Mouse (Mus musculus) frontal cortex, postnatal 10 days (tissue): ENCODE results near the gene 2610001J05Rik.
"Not testable (repeated sequence)": the region's sequence is repeated elsewhere in the genome, so short reads cannot be mapped to it uniquely, and the experiment has no call there.

Experiments
- DNase-seq, 2 experiments: peaks; one replicate each; pipeline ENCODE4 v3.0.0; 2022; ENCODE audit warnings: low spot score in 2 of 2, mixed read lengths in 1 of 2

Gene 2610001J05Rik

GRCm38 (mm10) chr6:13870919-13871624 lies at the start of gene 2610001J05Rik:
Gene 2610001J05Rik (minus strand): TSS chr6:13871518.
- peak; percentile 82 to 89 for DNase-seq

DNA sequence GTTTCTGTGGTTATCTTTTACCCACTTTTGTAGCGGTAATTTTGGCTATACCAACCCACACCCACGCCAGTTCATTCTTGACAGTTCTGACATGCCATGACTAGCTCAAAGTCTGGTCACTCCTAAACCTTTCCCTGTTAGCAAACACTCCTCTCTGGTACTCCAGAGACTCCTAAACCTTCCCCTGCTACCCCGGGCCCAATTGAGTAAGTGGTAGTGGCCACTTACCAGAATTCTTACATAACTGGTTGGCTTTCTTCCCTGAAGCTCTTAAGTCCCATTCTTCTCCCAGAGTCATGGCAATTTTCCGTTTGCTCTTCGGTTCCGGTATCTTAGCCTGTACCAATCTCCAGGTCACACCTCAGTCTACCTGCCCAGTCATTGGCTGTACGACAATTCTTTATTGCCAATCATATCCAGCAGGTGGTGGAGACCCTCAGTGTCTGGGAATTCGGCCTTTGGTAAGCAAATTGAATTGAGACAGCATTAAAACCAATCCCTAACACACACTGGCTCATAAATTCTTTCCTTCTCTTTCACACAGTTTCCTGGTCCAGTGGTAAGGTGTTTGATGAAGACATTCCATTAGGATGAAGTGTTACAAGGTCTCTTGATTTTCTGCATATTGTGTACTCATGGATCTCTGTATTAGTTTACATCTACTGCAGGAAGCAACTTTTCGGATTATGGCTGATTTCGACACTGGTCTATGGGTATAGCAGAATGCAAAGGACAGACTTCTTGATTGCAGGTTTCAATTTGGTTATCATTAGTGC lies 38.6 kb upstream of the 2610001J05Rik start:
- no peak for DNase-seq

DNA sequence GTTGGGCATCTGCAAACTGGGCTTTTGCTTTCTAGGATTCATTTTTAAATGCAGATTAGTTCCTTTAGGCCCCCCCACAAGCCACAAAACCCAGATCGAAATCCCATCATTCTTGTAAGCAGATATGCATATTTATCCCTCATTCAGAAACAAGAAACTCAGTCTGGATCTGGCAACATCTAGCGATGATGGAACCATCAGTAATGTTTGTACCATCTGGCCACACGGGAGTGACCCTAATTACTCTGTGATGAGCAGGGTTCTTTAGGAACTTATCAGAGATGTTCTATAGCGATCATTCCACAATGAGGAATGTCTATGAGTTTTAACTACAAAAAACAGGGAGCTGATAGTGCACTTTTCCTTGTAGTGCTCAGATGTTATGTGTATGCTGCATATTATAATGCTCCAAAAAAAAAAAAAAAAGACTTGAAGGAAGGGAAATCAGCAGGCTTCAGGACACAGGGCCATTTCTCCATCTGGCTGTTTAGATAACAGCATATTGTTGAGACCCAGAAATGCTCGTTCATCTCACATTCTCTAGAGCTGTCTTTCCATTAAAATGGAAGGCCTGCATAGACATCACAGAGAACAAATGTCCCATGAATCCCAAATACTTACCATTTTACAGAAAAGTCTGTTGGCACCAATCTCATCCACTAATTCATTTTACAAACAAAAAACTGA lies 31.8 kb upstream of the 2610001J05Rik start:
- no peak for DNase-seq

- no peak for DNase-seq
Observed at GRCm38 (mm10) chr6:13884877-13885592, 13.7 kb upstream of the 2610001J05Rik start.

GRCm38 (mm10) chr6:13882919-13883318 lies 11.6 kb upstream of the 2610001J05Rik start:
- DNase-seq, result no peak

- DNase-seq, result no peak
Observed at GRCm38 (mm10) chr6:13873959-13874358, 2.6 kb upstream of the 2610001J05Rik start.

- no peak for DNase-seq
Observed at GRCm38 (mm10) chr6:13872076-13872475, 758 bp upstream of the 2610001J05Rik start.

- DNase-seq, result no peak
Observed at GRCm38 (mm10) chr6:13871625-13871958, 274 bp upstream of the 2610001J05Rik start.

GRCm38 (mm10) chr6:13870289-13870741 lies 1.0 kb downstream of the 2610001J05Rik start:
- DNase-seq, result no peak

DNA sequence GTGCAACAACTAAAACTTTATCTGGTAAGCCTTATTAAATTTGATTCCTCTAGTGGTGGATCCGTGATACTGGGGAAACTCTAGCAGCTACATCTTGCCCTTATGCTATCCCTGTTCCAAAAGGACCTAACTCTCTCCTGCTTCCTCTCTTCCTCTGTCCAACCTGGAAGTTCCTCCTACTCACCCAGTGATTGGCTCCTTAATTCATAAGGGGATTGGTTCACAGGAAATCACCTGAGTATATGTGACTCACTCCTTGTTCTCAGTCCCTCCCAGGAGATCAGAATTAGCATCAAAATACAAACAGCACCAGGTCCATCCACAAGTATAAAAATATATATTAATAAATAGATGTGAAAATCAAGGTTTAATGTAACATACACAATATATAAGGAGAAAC lies 10.7 kb downstream of the 2610001J05Rik start:
- no peak for DNase-seq

- DNase-seq, result no peak
Observed at GRCm38 (mm10) chr6:13859877-13860585, 11.3 kb downstream of the 2610001J05Rik start.

GRCm38 (mm10) chr6:13854230-13854629 lies 17.1 kb downstream of the 2610001J05Rik start:
- DNase-seq, result no peak

GRCm38 (mm10) chr6:13853244-13853643 lies 18.1 kb downstream of the 2610001J05Rik start:
- DNase-seq, result no peak

GRCm38 (mm10) chr6:13846031-13846430 lies 25.3 kb downstream of the 2610001J05Rik start:
- DNase-seq, result not testable (repeated sequence)

DNA sequence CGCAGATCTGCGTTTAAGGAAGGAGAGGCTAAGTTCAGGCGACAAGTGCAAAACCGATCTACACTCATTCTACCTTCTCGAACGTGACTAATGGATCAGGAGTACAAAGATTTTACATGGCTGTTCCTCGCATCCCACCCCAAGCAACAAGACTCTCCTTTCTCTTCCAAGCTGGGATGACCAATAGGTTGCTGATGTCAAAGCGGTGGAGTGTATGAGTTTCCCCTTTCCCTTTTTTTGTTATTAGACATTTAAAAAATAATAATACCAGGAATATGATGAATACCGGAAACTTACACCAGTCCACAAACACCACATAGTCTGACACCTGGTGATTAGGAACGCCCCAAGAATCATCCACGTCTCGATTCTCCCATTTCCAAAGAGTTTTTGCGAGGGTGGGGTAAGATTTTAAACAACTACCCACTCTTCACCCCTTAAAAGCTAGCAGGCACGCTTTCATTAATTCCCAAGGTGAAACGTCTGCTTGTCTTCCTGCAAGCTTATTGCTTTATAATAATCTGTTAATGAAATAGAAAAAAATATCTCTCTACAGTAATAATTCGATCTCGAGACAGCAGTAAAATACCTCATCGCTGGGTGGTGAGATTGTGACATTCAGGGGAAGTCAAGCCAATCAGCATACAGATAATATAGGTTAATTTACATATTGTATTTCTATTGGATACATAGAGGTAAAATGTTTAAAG lies 31.8 kb downstream of the 2610001J05Rik start, which contains the start of gene Gpr85:
TSS of gene Gpr85 (minus strand) at position 598 of the 710 bp plus-strand sequence.
- DNase-seq, result peak; percentile 7 to 11

GRCm38 (mm10) chr6:13838677-13839344 lies 32.5 kb downstream of the 2610001J05Rik start:
- peak; percentile 72 to 81 for DNase-seq

DNA sequence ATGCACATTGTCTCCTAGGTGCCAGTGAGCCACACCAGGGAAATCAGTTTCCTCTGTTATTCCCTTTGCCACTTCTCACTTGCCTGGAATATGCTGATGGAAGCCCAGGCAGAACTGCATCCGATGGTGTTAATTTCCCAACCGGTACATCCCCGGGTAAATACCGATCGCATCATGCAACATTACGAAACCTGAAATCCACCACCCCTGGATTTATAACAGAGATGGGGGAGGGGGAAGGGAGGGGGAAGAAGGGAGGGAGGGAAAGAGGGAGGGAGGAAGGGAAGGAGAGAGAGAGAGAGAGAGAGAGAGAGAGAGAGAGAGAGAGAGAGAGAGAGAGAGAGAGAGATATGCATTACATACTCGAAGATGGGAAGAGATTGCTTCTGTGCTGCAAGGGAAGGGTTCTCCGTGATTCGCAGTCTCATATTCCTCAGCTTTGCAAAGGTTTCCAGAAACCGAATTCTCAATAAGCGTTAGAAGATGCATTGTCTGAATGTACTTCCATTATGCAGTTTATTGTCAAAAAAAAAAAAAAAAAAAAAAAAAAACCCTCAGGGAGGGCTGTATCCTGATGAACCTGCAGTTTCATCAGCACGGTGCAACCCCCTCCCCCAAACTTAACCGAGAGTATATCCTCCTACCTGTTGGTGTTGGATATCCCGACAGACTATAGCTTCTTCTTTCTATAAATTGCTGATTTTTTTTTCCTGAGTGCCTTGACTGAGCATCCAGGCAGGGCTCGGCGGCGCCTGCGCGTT lies 33.2 kb downstream of the 2610001J05Rik start:
- DNase-seq, result peak; percentile 15 to 24

GRCm38 (mm10) chr6:13836967-13837570 lies 34.2 kb downstream of the 2610001J05Rik start:
- DNase-seq, result peak in 1 of 2 experiments; percentile 10
